Mouse (Mus musculus): ENCODE measurements around the gene Mn1.

- TF ChIP-seq CTCF (IDR thresholded peaks at IDR 0.05) (no peak), EP300 (IDR thresholded peaks at IDR 0.05; ENCODE audit: insufficient read depth, low read depth, low read length) (no peak)
Observed at GRCm38 (mm10) chr5:111423011-111423410, 5.8 kb downstream of the Mn1 start.

All from heart, adult 2 months (tissue).